Mouse (Mus musculus): ENCODE measurements around the gene Mpp2. TPM values are rescaled to one million over a fixed set of nuclear protein-coding genes. Genes with fewer than 3 reads are reported as not detected.

Gene Mpp2
- polyA plus RNA-seq (2015; fragmentation: Nextera tagmentation; extraction: Ambion mirVana): 8.8 and 9.3 TPM in 2 replicates

- TF ChIP-seq CTCF (IDR thresholded peaks at IDR 0.05; ENCODE audit: low read depth): no peak
- H3K4me1 ChIP-seq (replicated peaks; ENCODE audit: insufficient read depth, low read length): peaks cover 8% of the 10 kb centered on the region; the same call in 1 of the 2 replicates
- DNase-seq (ENCODE audit: low spot score) (peak; percentile 92), ATAC-seq (replicated peaks; ENCODE audit: low FRiP score, low read depth) (peak; percentile 15; the same call in 1 of the 2 replicates)
- H3K9ac ChIP-seq (ENCODE audit: low read depth, low read length): peak within 1 kb of the TSS; percentile 48
- peak within 1 kb of the TSS; percentile 63 for H3K4me2 ChIP-seq (ENCODE audit: low read length)
- under 1% methylated on average over 49 of the region's 49 CpGs for WGBS
- no peaks in the 10 kb centered on the region for H3K9me3 ChIP-seq (replicated peaks; ENCODE audit: low read length)
- H3K27me3 ChIP-seq (ENCODE audit: insufficient read depth, low read length): no peaks in the 10 kb centered on the region
- no peaks in the 10 kb centered on the region for H3K36me3 ChIP-seq (ENCODE audit: insufficient read depth, low read length)
- peak within 1 kb of the TSS; percentile 46 for H3K4me3 ChIP-seq (replicated peaks; ENCODE audit: low read depth, low read length)
- H3K27ac ChIP-seq: peak within 1 kb of the TSS; percentile 79
Measured at GRCm38 (mm10) chr11:102087931-102088898, at the start of gene Mpp2. TSS of gene Mpp2 (minus strand) at chr11:102088515.

GRCm38 (mm10) chr11:102137625-102138446 is 49.5 kb upstream of the Mpp2 start:
- Histone ChIP-seq H3K4me3 (replicated peaks; ENCODE audit: low read depth, low read length) (no peak overlapping the region), H3K9ac (ENCODE audit: low read depth, low read length) (no peak overlapping the region)

GRCm38 (mm10) chr11:102134516-102134915 is 46.2 kb upstream of the Mpp2 start:
- no peak overlapping the region for H3K9ac ChIP-seq (ENCODE audit: low read depth, low read length)
- ATAC-seq (replicated peaks; ENCODE audit: low FRiP score, low read depth): no peak
- 29% methylated on average over 4 of the region's 4 CpGs for whole genome bisulfite sequencing

More at GRCm38 (mm10) chr11:102137625-102138446, 49.5 kb upstream of the Mpp2 start:
- Histone ChIP-seq H3K9me3 (replicated peaks; ENCODE audit: low read length) (no peaks in the 10 kb centered on the region), H3K36me3 (ENCODE audit: insufficient read depth, low read length) (no peaks in the 10 kb centered on the region), H3K27me3 (ENCODE audit: insufficient read depth, low read length) (no peaks in the 10 kb centered on the region), H3K27ac (no peak overlapping the region), H3K4me2 (ENCODE audit: low read length) (peak overlapping the region; percentile 47), H3K4me1 (replicated peaks; ENCODE audit: insufficient read depth, low read length) (no peaks in the 10 kb centered on the region)
- ATAC-seq (replicated peaks; ENCODE audit: low FRiP score, low read depth) (no peak), DNase-seq (ENCODE audit: low spot score) (no peak)
- TF ChIP-seq CTCF (IDR thresholded peaks at IDR 0.05; ENCODE audit: low read depth): no peak
- 47% methylated on average over 13 of the region's 13 CpGs for WGBS

GRCm38 (mm10) chr11:102117386-102117785 is 29.1 kb upstream of the Mpp2 start:
- Histone ChIP-seq H3K9ac (ENCODE audit: low read depth, low read length) (no peak overlapping the region), H3K4me2 (ENCODE audit: low read length) (no peak overlapping the region), H3K9me3 (replicated peaks; ENCODE audit: low read length) (no peaks in the 10 kb centered on the region), H3K4me1 (replicated peaks; ENCODE audit: insufficient read depth, low read length) (no peaks in the 10 kb centered on the region), H3K36me3 (ENCODE audit: insufficient read depth, low read length) (no peaks in the 10 kb centered on the region), H3K4me3 (replicated peaks; ENCODE audit: low read depth, low read length) (no peak overlapping the region), H3K27ac (no peak overlapping the region), H3K27me3 (ENCODE audit: insufficient read depth, low read length) (no peaks in the 10 kb centered on the region)
- WGBS: 73% methylated on average over 6 of the region's 6 CpGs
- DNase-seq (ENCODE audit: low spot score) (no peak), ATAC-seq (replicated peaks; ENCODE audit: low FRiP score, low read depth) (no peak)
- TF ChIP-seq CTCF (IDR thresholded peaks at IDR 0.05; ENCODE audit: low read depth): no peak

More at GRCm38 (mm10) chr11:102134516-102134915, 46.2 kb upstream of the Mpp2 start:
- H3K4me3 ChIP-seq (replicated peaks; ENCODE audit: low read depth, low read length): no peak overlapping the region
- TF ChIP-seq CTCF (IDR thresholded peaks at IDR 0.05; ENCODE audit: low read depth): no peak
- no peak overlapping the region for H3K27ac ChIP-seq
- no peak for DNase-seq (ENCODE audit: low spot score)
- H3K9me3 ChIP-seq (replicated peaks; ENCODE audit: low read length): no peaks in the 10 kb centered on the region
- no peaks in the 10 kb centered on the region for H3K4me1 ChIP-seq (replicated peaks; ENCODE audit: insufficient read depth, low read length)
- no peaks in the 10 kb centered on the region for H3K27me3 ChIP-seq (ENCODE audit: insufficient read depth, low read length)
- H3K36me3 ChIP-seq (ENCODE audit: insufficient read depth, low read length): no peaks in the 10 kb centered on the region
- no peak overlapping the region for H3K4me2 ChIP-seq (ENCODE audit: low read length)

GRCm38 (mm10) chr11:102116241-102116640 is 27.9 kb upstream of the Mpp2 start:
- DNase-seq (ENCODE audit: low spot score) (no peak), ATAC-seq (replicated peaks; ENCODE audit: low FRiP score, low read depth) (no peak)
- no peaks in the 10 kb centered on the region for H3K36me3 ChIP-seq (ENCODE audit: insufficient read depth, low read length)
- H3K27ac ChIP-seq: no peak overlapping the region
- no peak for TF ChIP-seq CTCF (IDR thresholded peaks at IDR 0.05; ENCODE audit: low read depth)
- no peak overlapping the region for H3K9ac ChIP-seq (ENCODE audit: low read depth, low read length)
- no peak overlapping the region for H3K4me3 ChIP-seq (replicated peaks; ENCODE audit: low read depth, low read length)
- no peaks in the 10 kb centered on the region for H3K9me3 ChIP-seq (replicated peaks; ENCODE audit: low read length)
- no peaks in the 10 kb centered on the region for H3K27me3 ChIP-seq (ENCODE audit: insufficient read depth, low read length)
- H3K4me2 ChIP-seq (ENCODE audit: low read length): no peak overlapping the region
- 75% methylated on average over 8 of the region's 8 CpGs for WGBS
- no peaks in the 10 kb centered on the region for H3K4me1 ChIP-seq (replicated peaks; ENCODE audit: insufficient read depth, low read length)

- Histone ChIP-seq H3K27me3 (ENCODE audit: insufficient read depth, low read length) (peaks cover 21% of the 10 kb centered on the region), H3K27ac (no peak overlapping the region), H3K4me2 (ENCODE audit: low read length) (no peak overlapping the region), H3K36me3 (ENCODE audit: insufficient read depth, low read length) (no peaks in the 10 kb centered on the region), H3K9ac (ENCODE audit: low read depth, low read length) (no peak overlapping the region), H3K9me3 (replicated peaks; ENCODE audit: low read length) (no peaks in the 10 kb centered on the region), H3K4me3 (replicated peaks; ENCODE audit: low read depth, low read length) (no peak overlapping the region), H3K4me1 (replicated peaks; ENCODE audit: insufficient read depth, low read length) (no peaks in the 10 kb centered on the region)
- DNase-seq (ENCODE audit: low spot score) (no peak), ATAC-seq (replicated peaks; ENCODE audit: low FRiP score, low read depth) (no peak)
- no peak for TF ChIP-seq CTCF (IDR thresholded peaks at IDR 0.05; ENCODE audit: low read depth)
- WGBS: 72% methylated on average over 5 of the region's 5 CpGs
Measured at GRCm38 (mm10) chr11:102111576-102111975, 23.3 kb upstream of the Mpp2 start.
